Mouse (Mus musculus) cerebellum, postnatal 36 days (tissue): Measurements from ENCODE around the gene Atp6v0e2.
A peak's percentile ranks its signal among the peaks of the same experiment; 100 is the strongest.

Source experiments
- DNase-seq, 2 experiments: peaks; one replicate each; pipeline ENCODE4 v3.0.0; 2021 to 2022; ENCODE audit warnings: mixed read lengths in 2 of 2

The Atp6v0e2 gene

DNA sequence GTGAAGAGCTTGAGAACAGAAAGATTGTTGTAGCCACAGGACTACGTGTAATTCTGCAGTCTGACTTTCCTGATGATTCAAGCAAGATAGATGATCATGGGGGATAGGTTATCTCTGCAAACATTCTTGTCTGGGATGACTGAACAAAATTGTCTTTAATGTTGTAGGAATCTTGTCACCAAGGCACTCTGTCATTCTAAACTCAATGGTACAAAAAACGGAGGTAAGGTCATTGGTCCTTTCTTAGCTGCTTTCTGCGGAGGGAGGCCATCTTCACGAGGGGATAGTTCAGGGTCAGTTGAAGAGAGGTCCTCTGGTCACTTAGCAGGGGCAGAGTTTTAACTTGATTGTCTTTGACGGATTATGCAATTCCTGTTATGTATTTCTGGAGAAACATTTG, 41.3 kb downstream of the Atp6v0e2 start:
- DNase-seq: no peak

DNA sequence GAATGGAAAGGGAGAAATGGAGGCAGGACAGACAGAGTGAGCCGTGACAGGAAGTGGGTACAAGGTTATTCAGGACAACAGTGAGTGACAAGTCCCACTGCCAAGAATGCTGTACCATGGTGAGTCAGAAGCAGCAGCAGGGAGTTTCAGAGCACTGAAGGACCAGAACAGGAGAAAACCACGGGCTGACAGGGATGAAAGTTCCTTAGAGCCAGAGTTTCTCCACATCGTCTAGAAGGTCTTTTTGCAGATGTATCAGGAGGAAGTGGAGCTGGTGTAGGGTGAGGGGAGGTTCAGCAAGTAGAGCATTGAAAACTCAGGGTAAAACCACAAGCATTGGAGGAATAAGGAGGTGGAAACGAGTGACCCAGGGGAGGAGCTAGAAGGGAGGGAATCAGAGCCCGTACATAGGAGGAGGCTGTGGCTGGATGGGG, 41.8 kb downstream of the Atp6v0e2 start:
- DNase-seq: no peak

DNA sequence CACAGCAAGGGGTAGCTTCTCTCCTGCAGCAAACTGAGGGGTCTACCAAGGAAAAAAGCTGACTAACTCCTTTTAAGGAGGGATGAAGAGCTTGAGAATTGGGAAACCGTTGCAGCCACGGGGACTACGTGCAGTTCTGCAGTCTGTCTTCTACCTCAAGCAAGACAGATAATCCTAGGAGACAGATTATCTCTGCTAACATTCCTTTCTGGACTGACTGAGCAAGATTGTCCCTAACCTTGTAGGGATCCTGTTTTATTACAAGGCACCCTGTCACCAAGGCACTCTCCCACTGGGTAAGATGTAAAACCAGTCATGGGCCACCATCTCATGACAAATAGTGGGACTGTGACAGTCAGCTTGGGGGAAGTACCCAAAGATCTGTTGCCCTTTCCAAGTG, 43.8 kb downstream of the Atp6v0e2 start:
- no peak for DNase-seq

DNA sequence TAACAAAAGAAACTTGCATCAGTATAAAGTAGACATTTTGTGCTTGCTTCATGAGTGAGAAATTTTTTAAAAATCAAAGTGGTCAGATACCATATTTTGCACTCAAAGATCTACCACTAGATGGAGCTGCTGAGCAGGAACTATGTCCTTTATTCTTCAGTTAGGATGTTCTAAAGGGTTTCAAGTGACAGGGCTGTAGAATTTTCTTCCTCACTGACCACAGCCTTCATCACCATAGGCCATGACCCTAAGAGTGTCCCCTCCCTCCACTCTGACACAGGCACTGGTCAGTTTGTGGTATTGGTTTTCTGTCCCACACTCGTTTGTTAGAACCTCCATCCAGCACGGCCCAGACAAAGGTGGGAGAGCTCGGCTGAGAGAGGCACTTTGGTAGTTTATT, 44.6 kb downstream of the Atp6v0e2 start:
- peak in 1 of 2 experiments; percentile 54 for DNase-seq

DNA sequence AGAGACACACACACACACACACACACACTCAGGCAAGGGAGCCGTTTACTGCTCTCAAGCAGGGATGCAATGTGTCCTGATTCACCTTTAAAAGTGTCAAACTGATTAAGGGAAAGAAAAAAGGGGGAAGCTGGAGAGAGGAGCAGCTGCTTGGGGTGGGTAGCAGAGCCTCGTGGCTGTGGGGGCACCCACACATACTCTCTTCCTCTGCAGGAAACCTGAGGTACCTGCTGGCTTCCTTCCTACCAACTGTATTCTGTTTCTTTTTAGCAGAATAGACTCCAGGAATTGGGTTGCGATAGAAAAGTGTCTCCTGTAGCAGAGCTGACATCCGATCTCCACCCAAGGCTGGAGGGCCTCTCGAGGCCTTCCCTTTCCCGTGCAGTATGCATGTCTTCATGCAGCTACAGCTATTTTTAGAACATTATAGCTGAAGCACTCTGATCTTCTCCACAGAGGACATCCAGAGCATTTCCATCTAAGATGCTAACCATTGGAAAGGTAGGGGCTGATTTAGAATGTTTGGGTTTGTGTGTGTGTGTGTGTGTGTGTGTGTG, 51.9 kb downstream of the Atp6v0e2 start, which contains the start of gene Gm45021:
Gm45021 (plus strand) TSS at position 417 of the 557 bp plus-strand sequence.
- no peak for DNase-seq
